Mouse (Mus musculus) spleen, adult 2 months (tissue): ENCODE data around the gene Casq2.

Source experiments
- CTCF ChIP-seq: fragments of 200-500 bp; IDR thresholded peaks from 2 replicates; pipeline ENCODE4 v1.5.1; 2011; ENCODE audit warnings: mild to moderate bottlenecking, inconsistent platforms; ENCODE audit not compliant: insufficient read depth, insufficient read length, insufficient replicate concordance; ENCODE audit errors: extremely low read depth
- POLR2A ChIP-seq: fragments of 200-500 bp; IDR thresholded peaks from 2 replicates; pipeline ENCODE4 v1.6.1; 2011; ENCODE audit warnings: low read depth, low read length, inconsistent platforms

GRCm38 (mm10) chr3:102130478-102130877, 44.3 kb downstream of the Casq2 start:
- TF ChIP-seq POLR2A = no peak
- TF ChIP-seq CTCF = no peak
